Mouse (Mus musculus): ENCODE data around the gene Vmn2r57.
"Not testable (repeated sequence)": the region's sequence is repeated elsewhere in the genome, so short reads cannot be mapped to it uniquely, and the experiment has no call there.

Vmn2r57 gene

GRCm38 (mm10) chr7:41448596-41448995, at the start of gene Vmn2r57:
Gene Vmn2r57, minus strand, starts transcription at chr7:41448696.
- not testable (repeated sequence) for DNase-seq (ENCODE audit: low spot score in 2 of 2)

GRCm38 (mm10) chr7:41497871-41498270, 49.4 kb upstream of the Vmn2r57 start:
- no peak for DNase-seq (ENCODE audit: low spot score in 2 of 2)

- DNase-seq (ENCODE audit: low spot score in 2 of 2), result no peak
Measured at GRCm38 (mm10) chr7:41451864-41452263, 3.4 kb upstream of the Vmn2r57 start.

- DNase-seq (ENCODE audit: low spot score in 2 of 2), result no peak
Measured at GRCm38 (mm10) chr7:41394130-41394529, 54.4 kb downstream of the Vmn2r57 start.

GRCm38 (mm10) chr7:41393048-41393971, 55.2 kb downstream of the Vmn2r57 start, which contains the start of gene AI987944:
Gene AI987944, minus strand, starts transcription at chr7:41393379.
- peak; percentile 29 to 50 for DNase-seq (ENCODE audit: low spot score in 2 of 2)
